Mouse (Mus musculus): Measurements from ENCODE around the gene Eif2ak1.

Gene Eif2ak1

GRCm38 (mm10) chr5:143897635-143898330 is 80.2 kb downstream of the Eif2ak1 start, which contains the start of gene Ankrd61:
Gene Ankrd61, minus strand, starts transcription at chr5:143897685.
- no peak for DNase-seq (ENCODE audit: low spot score in 2 of 2)

GRCm38 (mm10) chr5:143902111-143902510 is 84.5 kb downstream of the Eif2ak1 start:
- no peak for DNase-seq (ENCODE audit: low spot score in 2 of 2)

- no peak for DNase-seq (ENCODE audit: low spot score in 2 of 2)
These were observed 86.2 kb downstream of the Eif2ak1 start for GRCm38 (mm10) chr5:143903813-143904212.

GRCm38 (mm10) chr5:143906429-143906828 is 88.8 kb downstream of the Eif2ak1 start:
- DNase-seq (ENCODE audit: low spot score in 2 of 2) = no peak

GRCm38 (mm10) chr5:143908926-143909325 is 91.3 kb downstream of the Eif2ak1 start:
- DNase-seq (ENCODE audit: low spot score in 2 of 2) = no peak

- DNase-seq (ENCODE audit: low spot score in 2 of 2) = peak; percentile 96 to 97
These were observed 92.1 kb downstream of the Eif2ak1 start, which contains the start of the genes Aimp2 and Pms2 for GRCm38 (mm10) chr5:143909417-143910400. Gene Aimp2, minus strand, starts transcription at chr5:143909847. Gene Pms2, plus strand, starts transcription at chr5:143909964.

GRCm38 (mm10) chr5:143916221-143916620 is 98.6 kb downstream of the Eif2ak1 start:
- no peak for DNase-seq (ENCODE audit: low spot score in 2 of 2)

- peak; percentile 50 to 60 for DNase-seq (ENCODE audit: low spot score in 2 of 2)
These were observed 99.8 kb downstream of the Eif2ak1 start for GRCm38 (mm10) chr5:143917418-143917817.

GRCm38 (mm10) chr5:143918120-143918519 is 100.5 kb downstream of the Eif2ak1 start:
- DNase-seq (ENCODE audit: low spot score in 2 of 2) = no peak

- DNase-seq (ENCODE audit: low spot score in 2 of 2) = peak in 1 of 2 experiments; percentile 13
These were observed 107.3 kb downstream of the Eif2ak1 start for GRCm38 (mm10) chr5:143924781-143925452.

GRCm38 (mm10) chr5:143927875-143928274 is 110.3 kb downstream of the Eif2ak1 start, which contains the start of gene Gm42421:
Gene Gm42421, plus strand, starts transcription at chr5:143928175.
- DNase-seq (ENCODE audit: low spot score in 2 of 2) = no peak

GRCm38 (mm10) chr5:143929291-143929690 is 111.7 kb downstream of the Eif2ak1 start:
- no peak for DNase-seq (ENCODE audit: low spot score in 2 of 2)

GRCm38 (mm10) chr5:143930656-143931055 is 113.1 kb downstream of the Eif2ak1 start:
- no peak for DNase-seq (ENCODE audit: low spot score in 2 of 2)

GRCm38 (mm10) chr5:143931863-143932580 is 114.4 kb downstream of the Eif2ak1 start:
- no peak for DNase-seq (ENCODE audit: low spot score in 2 of 2)

- DNase-seq (ENCODE audit: low spot score in 2 of 2) = no peak
These were observed 115.2 kb downstream of the Eif2ak1 start, which contains the start of gene Rsph10b for GRCm38 (mm10) chr5:143932831-143933230. Gene Rsph10b, plus strand, starts transcription at chr5:143933035.

GRCm38 (mm10) chr5:143933414-143933813 is 115.8 kb downstream of the Eif2ak1 start:
- DNase-seq (ENCODE audit: low spot score in 2 of 2) = no peak

- no peak for DNase-seq (ENCODE audit: low spot score in 2 of 2)
These were observed 116.3 kb downstream of the Eif2ak1 start for GRCm38 (mm10) chr5:143933875-143934274.

- no peak for DNase-seq (ENCODE audit: low spot score in 2 of 2)
These were observed 118.6 kb downstream of the Eif2ak1 start for GRCm38 (mm10) chr5:143936156-143936555.

GRCm38 (mm10) chr5:143941588-143941987 is 124.0 kb downstream of the Eif2ak1 start:
- DNase-seq (ENCODE audit: low spot score in 2 of 2) = no peak

- no peak for DNase-seq (ENCODE audit: low spot score in 2 of 2)
These were observed 125.9 kb downstream of the Eif2ak1 start for GRCm38 (mm10) chr5:143943231-143944125.
